Mouse (Mus musculus) cerebellum, adult 2 months (tissue): ENCODE measurements around the gene Ube2l6.

Experiments
- CTCF ChIP-seq: fragments of 200-500 bp; IDR thresholded peaks from 2 replicates; pipeline ENCODE4 v1.5.1; 2011; ENCODE audit warnings: low read depth, mild to moderate bottlenecking, control low read depth, low read length, moderate library complexity, borderline replicate concordance; ENCODE audit not compliant: insufficient read depth
- POLR2A ChIP-seq: fragments of 200-500 bp; IDR thresholded peaks from 2 replicates; pipeline ENCODE4 v1.6.1; 2011; ENCODE audit warnings: low read length, control low read depth, borderline replicate concordance; ENCODE audit not compliant: insufficient read depth

- TF ChIP-seq CTCF (no peak), POLR2A (no peak)
These were observed 42.3 kb downstream of the Ube2l6 start for GRCm38 (mm10) chr2:84840748-84841563.
